Mouse (Mus musculus) kidney, embryonic 15.5 days (tissue): ENCODE results near the gene Fchsd2. TPM values are rescaled to one million over a fixed set of nuclear protein-coding genes. Genes with fewer than 3 reads are reported as not detected.

Source experiments
- ATAC-seq: fragments of 200-750 bp; cut with Nextera tagmentation; replicated peaks from 2 replicates; pipeline ENCODE4 v1.8.0; 2017; ENCODE audit warnings: moderate TSS enrichment; ENCODE audit not compliant: low FRiP score
- H3K27ac ChIP-seq: fragments of 300-500 bp; sonication (generic); 2 replicates; pipeline ENCODE4 v1.5.1; 2015; ENCODE audit warnings: mild to moderate bottlenecking, inconsistent platforms
- H3K27me3 ChIP-seq: fragments of 300-500 bp; sonication (generic); 2 replicates; pipeline ENCODE4 v1.6.1; 2015; ENCODE audit warnings: inconsistent platforms
- H3K36me3 ChIP-seq: fragments of 300-500 bp; sonication (generic); 2 replicates; pipeline ENCODE4 v1.6.1; 2015; ENCODE audit warnings: inconsistent platforms
- H3K4me1 ChIP-seq: fragments of 300-500 bp; sonication (generic); 2 replicates; pipeline ENCODE4 v1.6.1; 2015; ENCODE audit warnings: inconsistent platforms
- H3K4me2 ChIP-seq: fragments of 300-500 bp; sonication (generic); 2 replicates; pipeline ENCODE4 v1.6.1; 2015; ENCODE audit warnings: moderate library complexity, mild to moderate bottlenecking, inconsistent platforms
- H3K4me3 ChIP-seq: fragments of 300-500 bp; sonication (generic); replicated peaks from 2 replicates; pipeline ENCODE4 v1.5.1; 2015; ENCODE audit warnings: mild to moderate bottlenecking, inconsistent platforms
- H3K9ac ChIP-seq: fragments of 300-500 bp; sonication (generic); 2 replicates; pipeline ENCODE4 v1.6.1; 2015; ENCODE audit warnings: mild to moderate bottlenecking, inconsistent platforms
- H3K9me3 ChIP-seq: fragments of 300-500 bp; sonication (generic); replicated peaks from 2 replicates; pipeline ENCODE4 v1.6.1; 2016; ENCODE audit warnings: inconsistent platforms
- WGBS: fragments of 180-500 bp; shearing (Covaris S2); methylation state at CpG from one replicate; pipeline ENCODE4 v1.1.7; 2015; ENCODE audit warnings: mixed read lengths; 5-methylcytosine and 5-hydroxymethylcytosine counted together
- polyA plus RNA-seq: library from polyadenylated mRNA; unstranded; fragments of >200 nt; fragmentation: Nextera tagmentation; extraction: Ambion mirVana; gene quantifications from 2 replicates; pipeline ENCODE4 v1.2.1, GENCODE M21; 2015

The Fchsd2 gene
- polyA plus RNA-seq, 1 experiment from 2014 or later = 25.7 TPM

- 0 out of 2 replicates have a peak overlapping the region, but pooled peaks have one; percentile 9 for H3K27ac ChIP-seq
- ATAC-seq = no peak
- H3K9ac ChIP-seq = no peak overlapping the region
- H3K27me3 ChIP-seq = no peaks in the 10 kb centered on the region
- H3K9me3 ChIP-seq = no peaks in the 10 kb centered on the region
- peaks cover 8% of the 10 kb centered on the region; the same call in 1 of the 2 replicates for H3K4me1 ChIP-seq
- H3K4me3 ChIP-seq = no peak overlapping the region
- no peaks in the 10 kb centered on the region for H3K36me3 ChIP-seq
- WGBS = 53% methylated on average over 9 of the region's 9 CpGs
- no peak overlapping the region for H3K4me2 ChIP-seq
These were observed 9.0 kb upstream of the Fchsd2 start for GRCm38 (mm10) chr7:101083562-101084166.

- 76% methylated on average over 4 of the region's 4 CpGs for WGBS
- H3K4me1 ChIP-seq = peaks cover 12% of the 10 kb centered on the region; the same call in 1 of the 2 replicates
- no peaks in the 10 kb centered on the region for H3K36me3 ChIP-seq
- H3K9ac ChIP-seq = no peak overlapping the region
- no peak overlapping the region for H3K4me3 ChIP-seq
- ATAC-seq = no peak
- no peak overlapping the region for H3K27ac ChIP-seq
- H3K4me2 ChIP-seq = no peak overlapping the region
- no peaks in the 10 kb centered on the region for H3K27me3 ChIP-seq
- H3K9me3 ChIP-seq = no peaks in the 10 kb centered on the region
These were observed 7.7 kb upstream of the Fchsd2 start for GRCm38 (mm10) chr7:101084816-101085456.

GRCm38 (mm10) chr7:101085779-101086178 is 6.9 kb upstream of the Fchsd2 start:
- H3K4me1 ChIP-seq = peaks cover 12% of the 10 kb centered on the region; the same call in 1 of the 2 replicates
- no peak overlapping the region for H3K4me3 ChIP-seq
- no peak overlapping the region for H3K9ac ChIP-seq
- no peak overlapping the region for H3K27ac ChIP-seq
- H3K27me3 ChIP-seq = no peaks in the 10 kb centered on the region
- no peaks in the 10 kb centered on the region for H3K36me3 ChIP-seq
- 67% methylated on average over 4 of the region's 4 CpGs for WGBS
- no peak overlapping the region for H3K4me2 ChIP-seq
- no peaks in the 10 kb centered on the region for H3K9me3 ChIP-seq
- ATAC-seq = no peak

- Histone ChIP-seq H3K27me3 (no peaks in the 10 kb centered on the region), H3K9me3 (no peaks in the 10 kb centered on the region), H3K4me1 (peaks cover 10% of the 10 kb centered on the region; the same call in 1 of the 2 replicates), H3K4me3 (no peak overlapping the region), H3K27ac (0 out of 2 replicates have a peak overlapping the region, but pooled peaks have one; percentile 45), H3K4me2 (no peak overlapping the region), H3K9ac (no peak overlapping the region), H3K36me3 (no peaks in the 10 kb centered on the region)
- ATAC-seq = no peak
- 78% methylated on average over 4 of the region's 4 CpGs for WGBS
These were observed 4.0 kb upstream of the Fchsd2 start for GRCm38 (mm10) chr7:101088687-101089086.

- Histone ChIP-seq H3K4me1 (peaks cover 9% of the 10 kb centered on the region; the same call in 1 of the 2 replicates), H3K27me3 (no peaks in the 10 kb centered on the region), H3K9ac (no peak overlapping the region), H3K9me3 (no peaks in the 10 kb centered on the region), H3K36me3 (no peaks in the 10 kb centered on the region), H3K27ac (no peak overlapping the region), H3K4me2 (no peak overlapping the region), H3K4me3 (no peak overlapping the region)
- ATAC-seq = no peak
- 73% methylated on average over 3 of the region's 3 CpGs for WGBS
These were observed 3.4 kb upstream of the Fchsd2 start for GRCm38 (mm10) chr7:101089242-101089641.

GRCm38 (mm10) chr7:101093231-101093630 is 568 bp downstream of the Fchsd2 start:
- 61% methylated on average over 3 of the region's 3 CpGs for WGBS
- H3K36me3 ChIP-seq = no peaks in the 10 kb centered on the region
- no peaks in the 10 kb centered on the region for H3K27me3 ChIP-seq

GRCm38 (mm10) chr7:101094746-101095145 is 2.1 kb downstream of the Fchsd2 start:
- WGBS = 48% methylated on average over 1 of the region's 1 CpGs
- no peak for ATAC-seq
- no peak overlapping the region for H3K27ac ChIP-seq

More at GRCm38 (mm10) chr7:101093231-101093630, 568 bp downstream of the Fchsd2 start:
- Histone ChIP-seq H3K27ac (peak overlapping the region; percentile 2; the same call in 1 of the 2 replicates), H3K4me1 (peaks cover 11% of the 10 kb centered on the region; the same call in 1 of the 2 replicates), H3K4me3 (no peak overlapping the region), H3K9me3 (no peaks in the 10 kb centered on the region), H3K9ac (no peak overlapping the region), H3K4me2 (no peak overlapping the region)
- ATAC-seq = no peak

GRCm38 (mm10) chr7:101095560-101095959 is 2.9 kb downstream of the Fchsd2 start:
- Histone ChIP-seq H3K27ac (no peak overlapping the region), H3K4me2 (no peak overlapping the region), H3K9ac (no peak overlapping the region), H3K4me3 (no peak overlapping the region), H3K27me3 (no peaks in the 10 kb centered on the region), H3K4me1 (peaks cover 5% of the 10 kb centered on the region; the same call in 1 of the 2 replicates), H3K9me3 (no peaks in the 10 kb centered on the region), H3K36me3 (no peaks in the 10 kb centered on the region)
- no peak for ATAC-seq
- WGBS = 63% methylated on average over 5 of the region's 5 CpGs

More at GRCm38 (mm10) chr7:101094746-101095145, 2.1 kb downstream of the Fchsd2 start:
- no peak overlapping the region for H3K9ac ChIP-seq
- no peaks in the 10 kb centered on the region for H3K36me3 ChIP-seq
- no peaks in the 10 kb centered on the region for H3K9me3 ChIP-seq
- no peak overlapping the region for H3K4me2 ChIP-seq
- no peaks in the 10 kb centered on the region for H3K27me3 ChIP-seq
- peaks cover 5% of the 10 kb centered on the region; the same call in 1 of the 2 replicates for H3K4me1 ChIP-seq
- no peak overlapping the region for H3K4me3 ChIP-seq

GRCm38 (mm10) chr7:101096576-101096975 is 3.9 kb downstream of the Fchsd2 start:
- no peak overlapping the region for H3K27ac ChIP-seq

GRCm38 (mm10) chr7:101097084-101097483 is 4.4 kb downstream of the Fchsd2 start:
- H3K36me3 ChIP-seq = no peaks in the 10 kb centered on the region
- WGBS = 61% methylated on average over 3 of the region's 3 CpGs
- H3K27ac ChIP-seq = no peak overlapping the region
- no peak overlapping the region for H3K9ac ChIP-seq
- H3K4me1 ChIP-seq = peaks cover 5% of the 10 kb centered on the region; the same call in 1 of the 2 replicates
- H3K4me3 ChIP-seq = no peak overlapping the region
- no peak for ATAC-seq
- H3K4me2 ChIP-seq = no peak overlapping the region
- no peaks in the 10 kb centered on the region for H3K27me3 ChIP-seq
- H3K9me3 ChIP-seq = no peaks in the 10 kb centered on the region

More at GRCm38 (mm10) chr7:101096576-101096975, 3.9 kb downstream of the Fchsd2 start:
- ATAC-seq = no peak
- H3K4me2 ChIP-seq = no peak overlapping the region
- H3K9ac ChIP-seq = no peak overlapping the region
- peaks cover 5% of the 10 kb centered on the region; the same call in 1 of the 2 replicates for H3K4me1 ChIP-seq
- H3K4me3 ChIP-seq = no peak overlapping the region
- no peaks in the 10 kb centered on the region for H3K9me3 ChIP-seq
- 88% methylated on average over 2 of the region's 2 CpGs for WGBS
- no peaks in the 10 kb centered on the region for H3K27me3 ChIP-seq
- H3K36me3 ChIP-seq = no peaks in the 10 kb centered on the region

GRCm38 (mm10) chr7:101099981-101100380 is 7.3 kb downstream of the Fchsd2 start:
- H3K9ac ChIP-seq = no peak overlapping the region
- 77% methylated on average over 3 of the region's 3 CpGs for WGBS
- peaks cover 5% of the 10 kb centered on the region; the same call in 1 of the 2 replicates for H3K4me1 ChIP-seq
- no peaks in the 10 kb centered on the region for H3K36me3 ChIP-seq
- no peak overlapping the region for H3K27ac ChIP-seq
- H3K27me3 ChIP-seq = no peaks in the 10 kb centered on the region
- no peaks in the 10 kb centered on the region for H3K9me3 ChIP-seq
- no peak for ATAC-seq
- H3K4me2 ChIP-seq = no peak overlapping the region
- no peak overlapping the region for H3K4me3 ChIP-seq

- no peak for ATAC-seq
- no peaks in the 10 kb centered on the region for H3K27me3 ChIP-seq
These were observed 8.6 kb downstream of the Fchsd2 start for GRCm38 (mm10) chr7:101101156-101101691.

More at GRCm38 (mm10) chr7:101101156-101101691, 8.6 kb downstream of the Fchsd2 start:
- H3K4me1 ChIP-seq = no peaks in the 10 kb centered on the region
- H3K9ac ChIP-seq = no peak overlapping the region
- no peak overlapping the region for H3K4me2 ChIP-seq
- no peak overlapping the region for H3K27ac ChIP-seq
- H3K36me3 ChIP-seq = no peaks in the 10 kb centered on the region
- H3K4me3 ChIP-seq = no peak overlapping the region
- 70% methylated on average over 10 of the region's 10 CpGs for WGBS
- H3K9me3 ChIP-seq = no peaks in the 10 kb centered on the region
